Mouse (Mus musculus) liver, embryonic 14.5 days (tissue): ENCODE measurements around the gene Cntnap2.

Source experiments
- CTCF ChIP-seq: IDR thresholded peaks from 2 replicates; pipeline ENCODE4 v1.5.1; 2016; ENCODE audit warnings: antibody characterized with exemption, low read depth, control low read depth
- EP300 ChIP-seq: IDR thresholded peaks from 2 replicates; pipeline ENCODE4 v1.6.1; 2016; ENCODE audit warnings: antibody characterized with exemption, low read depth

DNA sequence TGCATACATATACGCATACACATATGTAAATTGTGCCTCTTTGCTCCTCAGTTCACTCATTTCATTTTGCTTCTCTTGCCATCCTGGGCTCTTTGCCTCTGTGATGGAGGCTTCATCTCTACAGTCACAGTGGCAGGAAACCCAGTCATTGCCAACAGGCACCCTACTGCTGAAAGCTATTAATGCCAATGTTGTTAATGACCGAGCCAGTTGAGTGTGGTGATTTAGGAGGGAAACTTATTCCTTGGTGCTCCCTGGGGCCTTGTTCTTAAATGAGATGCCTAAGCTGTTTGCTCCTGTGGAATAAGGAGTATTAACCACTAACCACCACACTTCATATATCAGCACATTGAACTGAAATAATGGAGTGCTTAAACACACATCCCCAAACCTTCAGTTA, 1640.2 kb downstream of the Cntnap2 start:
- TF ChIP-seq CTCF = no peak
- TF ChIP-seq EP300 = no peak
